Mouse (Mus musculus) hindbrain, embryonic 12.5 days (tissue): ENCODE data around the gene Clec1a. TPM values are rescaled to one million over a fixed set of nuclear protein-coding genes. Genes with fewer than 3 reads are reported as not detected.
"Not testable (repeated sequence)": the region's sequence is repeated elsewhere in the genome, so short reads cannot be mapped to it uniquely, and the experiment has no call there.

Experiments
- ATAC-seq: fragments of 200-750 bp; cut with Nextera tagmentation; 2 replicates; pipeline ENCODE4 v1.8.0; 2017; ENCODE audit warnings: moderate TSS enrichment; ENCODE audit not compliant: low FRiP score
- H3K27ac ChIP-seq: fragments of 300-500 bp; sonication (generic); 2 replicates; pipeline ENCODE4 v1.5.1; 2016; ENCODE audit warnings: mild to moderate bottlenecking
- H3K27me3 ChIP-seq: fragments of 300-500 bp; sonication (generic); 2 replicates; pipeline ENCODE4 v1.6.1; 2016; ENCODE audit warnings: mild to moderate bottlenecking
- H3K36me3 ChIP-seq: fragments of 300-500 bp; sonication (generic); 2 replicates; pipeline ENCODE4 v1.6.1; 2016; ENCODE audit warnings: mild to moderate bottlenecking
- H3K4me1 ChIP-seq: fragments of 300-500 bp; sonication (generic); 2 replicates; pipeline ENCODE4 v1.6.1; 2016
- H3K4me2 ChIP-seq: fragments of 300-500 bp; sonication (generic); replicated peaks from 2 replicates; pipeline ENCODE4 v1.6.1; 2016; ENCODE audit warnings: mild to moderate bottlenecking
- H3K4me3 ChIP-seq: fragments of 300-500 bp; sonication (generic); 2 replicates; pipeline ENCODE4 v1.5.1; 2016; ENCODE audit warnings: mild to moderate bottlenecking
- H3K9ac ChIP-seq: fragments of 300-500 bp; sonication (generic); 2 replicates; pipeline ENCODE4 v1.6.1; 2016; ENCODE audit warnings: mild to moderate bottlenecking, moderate library complexity
- H3K9me3 ChIP-seq: fragments of 300-500 bp; sonication (generic); replicated peaks from 2 replicates; pipeline ENCODE4 v1.6.1; 2016; ENCODE audit warnings: mild to moderate bottlenecking
- WGBS: fragments of 180-500 bp; shearing (Covaris S2); methylation state at CpG from one replicate; pipeline ENCODE4 v1.1.7; 2016; 5-methylcytosine and 5-hydroxymethylcytosine counted together
- polyA plus RNA-seq: library from polyadenylated mRNA; unstranded; fragments of >200 nt; fragmentation: Nextera tagmentation; extraction: Ambion mirVana; gene quantifications from 2 replicates; pipeline ENCODE4 v1.2.1, GENCODE M21; 2016

Clec1a gene
- polyA plus RNA-seq, result 0.98 and 1.2 TPM in 2 replicates

- H3K9ac ChIP-seq, result no peak within 1 kb of the TSS
- no peaks in the 10 kb centered on the region for H3K4me1 ChIP-seq
- H3K27ac ChIP-seq, result no peak within 1 kb of the TSS
- no peaks in the 10 kb centered on the region for H3K36me3 ChIP-seq
- H3K27me3 ChIP-seq, result no peaks in the 10 kb centered on the region
- no peak within 1 kb of the TSS for H3K4me3 ChIP-seq
- no peak within 1 kb of the TSS for H3K4me2 ChIP-seq
- no peaks in the 10 kb centered on the region for H3K9me3 ChIP-seq
- no peak for ATAC-seq
- WGBS, result 57% methylated on average over 13 of the region's 13 CpGs
Measured at GRCm38 (mm10) chr6:129451411-129452039, at the start of gene Clec1a. Clec1a (minus strand) TSS chr6:129452000.

- H3K27me3 ChIP-seq, H3K36me3 ChIP-seq, H3K4me2 ChIP-seq, H3K4me3 ChIP-seq, H3K27ac ChIP-seq, ATAC-seq, H3K9ac ChIP-seq, H3K9me3 ChIP-seq, H3K4me1 ChIP-seq: not testable (repeated sequence)
- WGBS, result 88% methylated on average over 1 of the region's 1 CpGs
Measured at GRCm38 (mm10) chr6:129499516-129499915, 47.7 kb upstream of the Clec1a start.

- Histone ChIP-seq H3K9me3 (no peaks in the 10 kb centered on the region), H3K27me3 (no peaks in the 10 kb centered on the region), H3K9ac (no peak overlapping the region), H3K4me1 (no peaks in the 10 kb centered on the region), H3K4me3 (no peak overlapping the region), H3K27ac (no peak overlapping the region), H3K4me2 (no peak overlapping the region), H3K36me3 (no peaks in the 10 kb centered on the region)
- 95% methylated on average over 3 of the region's 3 CpGs for WGBS
- no peak for ATAC-seq
Measured at GRCm38 (mm10) chr6:129497345-129498218, 45.8 kb upstream of the Clec1a start.

GRCm38 (mm10) chr6:129494924-129495323, 43.1 kb upstream of the Clec1a start:
- H3K27me3 ChIP-seq, result no peaks in the 10 kb centered on the region
- H3K27ac ChIP-seq, result no peak overlapping the region
- no peaks in the 10 kb centered on the region for H3K4me1 ChIP-seq
- 87% methylated on average over 4 of the region's 4 CpGs for WGBS
- no peak for ATAC-seq
- H3K4me3 ChIP-seq, result no peak overlapping the region
- H3K36me3 ChIP-seq, result no peaks in the 10 kb centered on the region
- H3K9ac ChIP-seq, result no peak overlapping the region
- H3K4me2 ChIP-seq, result no peak overlapping the region
- no peaks in the 10 kb centered on the region for H3K9me3 ChIP-seq

- no peak overlapping the region for H3K27ac ChIP-seq
- no peak for ATAC-seq
- WGBS, result 66% methylated on average over 8 of the region's 8 CpGs
- H3K4me1 ChIP-seq, result 0 out of 2 replicates have a peak, but pooled peaks cover 2% of the 10 kb centered on the region
- H3K27me3 ChIP-seq, result no peaks in the 10 kb centered on the region
- no peak overlapping the region for H3K9ac ChIP-seq
- no peak overlapping the region for H3K4me3 ChIP-seq
- H3K9me3 ChIP-seq, result no peaks in the 10 kb centered on the region
- no peaks in the 10 kb centered on the region for H3K36me3 ChIP-seq
- no peak overlapping the region for H3K4me2 ChIP-seq
Measured at GRCm38 (mm10) chr6:129480089-129480958, 28.5 kb upstream of the Clec1a start.

GRCm38 (mm10) chr6:129476404-129477126, 24.8 kb upstream of the Clec1a start:
- 30% methylated on average over 13 of the region's 13 CpGs for WGBS
- Histone ChIP-seq H3K9ac (no peak overlapping the region), H3K36me3 (no peaks in the 10 kb centered on the region), H3K4me2 (no peak overlapping the region), H3K27me3 (no peaks in the 10 kb centered on the region), H3K4me1 (0 out of 2 replicates have a peak, but pooled peaks cover 2% of the 10 kb centered on the region), H3K9me3 (no peaks in the 10 kb centered on the region), H3K4me3 (no peak overlapping the region), H3K27ac (no peak overlapping the region)
- no peak for ATAC-seq

GRCm38 (mm10) chr6:129472627-129473026, 20.8 kb upstream of the Clec1a start:
- no peak overlapping the region for H3K4me2 ChIP-seq
- H3K27me3 ChIP-seq, result no peaks in the 10 kb centered on the region
- no peak for ATAC-seq
- WGBS, result 84% methylated on average over 5 of the region's 5 CpGs
- no peak overlapping the region for H3K27ac ChIP-seq
- no peak overlapping the region for H3K4me3 ChIP-seq
- no peak overlapping the region for H3K9ac ChIP-seq
- no peaks in the 10 kb centered on the region for H3K36me3 ChIP-seq
- H3K4me1 ChIP-seq, result 0 out of 2 replicates have a peak, but pooled peaks cover under 1% of the 10 kb centered on the region
- no peaks in the 10 kb centered on the region for H3K9me3 ChIP-seq

- Histone ChIP-seq H3K4me2 (no peak overlapping the region), H3K27ac (no peak overlapping the region), H3K36me3 (no peaks in the 10 kb centered on the region), H3K4me1 (no peaks in the 10 kb centered on the region), H3K9me3 (no peaks in the 10 kb centered on the region), H3K4me3 (no peak overlapping the region), H3K27me3 (no peaks in the 10 kb centered on the region), H3K9ac (no peak overlapping the region)
- ATAC-seq, result no peak
- WGBS, result 93% methylated on average over 6 of the region's 6 CpGs
Measured at GRCm38 (mm10) chr6:129471386-129471785, 19.6 kb upstream of the Clec1a start.

GRCm38 (mm10) chr6:129449743-129450142, 2.1 kb downstream of the Clec1a start:
- Histone ChIP-seq H3K9ac (no peak overlapping the region), H3K4me1 (no peaks in the 10 kb centered on the region), H3K27ac (no peak overlapping the region), H3K4me3 (no peak overlapping the region), H3K36me3 (no peaks in the 10 kb centered on the region), H3K27me3 (no peaks in the 10 kb centered on the region), H3K4me2 (no peak overlapping the region), H3K9me3 (no peaks in the 10 kb centered on the region)
- WGBS, result 75% methylated on average over 6 of the region's 6 CpGs
- ATAC-seq, result no peak

GRCm38 (mm10) chr6:129438033-129438432, 13.8 kb downstream of the Clec1a start:
- H3K27ac ChIP-seq, result no peak overlapping the region
- no peaks in the 10 kb centered on the region for H3K27me3 ChIP-seq
- ATAC-seq, result no peak
- H3K36me3 ChIP-seq, result no peaks in the 10 kb centered on the region
- no peak overlapping the region for H3K9ac ChIP-seq
- 87% methylated on average over 2 of the region's 2 CpGs for WGBS
- no peak overlapping the region for H3K4me2 ChIP-seq
- H3K4me1 ChIP-seq, result no peaks in the 10 kb centered on the region
- no peaks in the 10 kb centered on the region for H3K9me3 ChIP-seq
- H3K4me3 ChIP-seq, result no peak overlapping the region

GRCm38 (mm10) chr6:129436025-129436424, 15.8 kb downstream of the Clec1a start:
- Histone ChIP-seq H3K4me2 (no peak overlapping the region), H3K9me3 (no peaks in the 10 kb centered on the region), H3K4me3 (no peak overlapping the region), H3K27ac (no peak overlapping the region), H3K27me3 (no peaks in the 10 kb centered on the region), H3K36me3 (no peaks in the 10 kb centered on the region), H3K9ac (no peak overlapping the region), H3K4me1 (no peaks in the 10 kb centered on the region)
- no peak for ATAC-seq
- WGBS, result 89% methylated on average over 3 of the region's 3 CpGs
